Mouse (Mus musculus) ovary, postnatal 14 days (tissue): Measurements from ENCODE around the gene Gtf2h1.
"Not testable (repeated sequence)": the region's sequence is repeated elsewhere in the genome, so short reads cannot be mapped to it uniquely, and the experiment has no call there.

Experiments used
- DNase-seq: peaks from one replicate; pipeline ENCODE4 v3.0.0; 2022; ENCODE audit warnings: low spot score

The Gtf2h1 gene

GRCm38 (mm10) chr7:46795287-46796205 is at the start of gene Gtf2h1, which contains the start of gene Hps5:
TSS of gene Gtf2h1 (plus strand) at chr7:46796103.
TSS of gene Hps5 (minus strand) at chr7:46796064.
- peak; percentile 96 for DNase-seq

- DNase-seq: peak; percentile 4
These were observed 49.5 kb upstream of the Gtf2h1 start for GRCm38 (mm10) chr7:46746381-46746780.

GRCm38 (mm10) chr7:46748459-46748858 is 47.4 kb upstream of the Gtf2h1 start:
- DNase-seq: no peak

GRCm38 (mm10) chr7:46751490-46751889 is 44.4 kb upstream of the Gtf2h1 start, which contains the start of gene Saa2:
TSS of gene Saa2 (plus strand) at chr7:46751790.
- no peak for DNase-seq

GRCm38 (mm10) chr7:46761049-46761795 is 34.7 kb upstream of the Gtf2h1 start:
- DNase-seq: no peak

- no peak for DNase-seq
These were observed 33.3 kb upstream of the Gtf2h1 start for GRCm38 (mm10) chr7:46762601-46763000.

GRCm38 (mm10) chr7:46764672-46765071 is 31.2 kb upstream of the Gtf2h1 start:
- no peak for DNase-seq

GRCm38 (mm10) chr7:46767371-46767770 is 28.5 kb upstream of the Gtf2h1 start:
- no peak for DNase-seq

GRCm38 (mm10) chr7:46768451-46768850 is 27.5 kb upstream of the Gtf2h1 start:
- DNase-seq: no peak

- DNase-seq: peak; percentile 15
These were observed 25.2 kb upstream of the Gtf2h1 start for GRCm38 (mm10) chr7:46770706-46771105.

GRCm38 (mm10) chr7:46789177-46789849 is 6.6 kb upstream of the Gtf2h1 start:
- DNase-seq: no peak

GRCm38 (mm10) chr7:46793871-46794270 is 2.0 kb upstream of the Gtf2h1 start:
- DNase-seq: no peak

- DNase-seq: no peak
These were observed 340 bp downstream of the Gtf2h1 start for GRCm38 (mm10) chr7:46796206-46796679.

GRCm38 (mm10) chr7:46796779-46797178 is 876 bp downstream of the Gtf2h1 start:
- DNase-seq: no peak

GRCm38 (mm10) chr7:46810325-46810724 is 14.4 kb downstream of the Gtf2h1 start:
- DNase-seq: no peak

- no peak for DNase-seq
These were observed 18.1 kb downstream of the Gtf2h1 start for GRCm38 (mm10) chr7:46814012-46814411.

- DNase-seq: not testable (repeated sequence)
These were observed 25.2 kb downstream of the Gtf2h1 start for GRCm38 (mm10) chr7:46820876-46821632.

- no peak for DNase-seq
These were observed 31.3 kb downstream of the Gtf2h1 start for GRCm38 (mm10) chr7:46827046-46827802.

- DNase-seq: no peak
These were observed 31.9 kb downstream of the Gtf2h1 start for GRCm38 (mm10) chr7:46827803-46828184.

GRCm38 (mm10) chr7:46829911-46830310 is 34.0 kb downstream of the Gtf2h1 start:
- DNase-seq: no peak
